In genomic region chr11:46201636-46202546, GRCm38 (mm10) we compare ENCODE assay signal across 11 mouse cellular contexts. TPM values are rescaled to one million over a fixed set of nuclear protein-coding genes. Genes with fewer than 3 reads are reported as not detected.
A peak's percentile ranks its signal among the peaks of the same experiment; 100 is the strongest.
DNase-seq lines count a peak whose midpoint lies in the region; ATAC-seq lines count a peak whose summit lies in the region.
"Had no signal": no experiment of that assay in that cellular context is flagged by ENCODE, and none has a peak within 500 bp of the region (broad histone marks: within the 10 kb centered on the region; RNA-seq: fewer than 3 reads in every experiment).

No protein-coding gene starts in this region.

- DNase-seq in kidney, postnatal 4 days: peak; percentile 36 to 41
- no peak for DNase-seq in kidney, postnatal 10 days
- DNase-seq in embryonic facial prominence, embryonic 11.5 days (ENCODE audit: low spot score): peak; percentile 59
- DNase-seq in layer of hippocampus, adult 9-10 months (ENCODE audit: low spot score): peak; percentile 55
- peak; percentile 71 for DNase-seq in right cerebral cortex, postnatal 14 days
- no peak for DNase-seq in adrenal gland, postnatal 36 days
- DNase-seq in cerebellum, adult 11 months: no peak
- no peak for DNase-seq in spleen, adult 18-20 months
- DNase-seq: liver had no signal

- H3K9me3 ChIP-seq in embryonic facial prominence, embryonic 11.5 days (replicated peaks; ENCODE audit: control insufficient read depth, low read length): no peaks in the 10 kb centered on the region
- H3K9me3 ChIP-seq: G1E had no signal

- 50% methylated on average over 20 of the region's 20 CpGs for WGBS in embryonic facial prominence, embryonic 11.5 days

- no peaks in the 10 kb centered on the region for H3K27me3 ChIP-seq in embryonic facial prominence, embryonic 11.5 days (ENCODE audit: control insufficient read depth, insufficient read depth, low read length)

- H3K36me3 ChIP-seq in embryonic facial prominence, embryonic 11.5 days (replicated peaks; ENCODE audit: control insufficient read depth, insufficient read depth, low read depth, low read length): no peaks in the 10 kb centered on the region
- H3K36me3 ChIP-seq: G1E had no signal

- no peak overlapping the region for H3K9ac ChIP-seq in embryonic facial prominence, embryonic 11.5 days (replicated peaks; ENCODE audit: low read length)

- H3K4me3 ChIP-seq in embryonic facial prominence, embryonic 11.5 days (ENCODE audit: low read depth, low read length): no peak overlapping the region

- no peak overlapping the region for H3K4me2 ChIP-seq in embryonic facial prominence, embryonic 11.5 days (ENCODE audit: low read depth, low read length)

- no peak for ATAC-seq in embryonic facial prominence, embryonic 11.5 days (replicated peaks; ENCODE audit: insufficient number of reproducible peaks, low FRiP score, low TSS enrichment, low read depth)

- H3K27ac ChIP-seq in embryonic facial prominence, embryonic 11.5 days (replicated peaks; ENCODE audit: low read depth, low read length): no peak overlapping the region

- no peaks in the 10 kb centered on the region; the same call in 1 of the 2 replicates for H3K4me1 ChIP-seq in embryonic facial prominence, embryonic 11.5 days (ENCODE audit: control insufficient read depth, insufficient read depth, low read length)

RNA-seq across cellular contexts. Expression of gene Fndc9, which starts 33.4 kb away (rescaled TPM):
- 0.24 and 0.26 TPM in 2 replicates for polyA plus RNA-seq in embryonic facial prominence, embryonic 11.5 days (2014; fragmentation: Nextera tagmentation; extraction: Ambion mirVana)
- not detected for total RNA-seq in adrenal gland, postnatal 36 days (2021)
- polyA plus RNA-seq: G1E; small intestine, adult 2 months had no signal

RNA-seq across cellular contexts. Expression of gene Nipal4, which starts 35.6 kb away (rescaled TPM):
- polyA plus RNA-seq in embryonic facial prominence, embryonic 11.5 days (2014; fragmentation: Nextera tagmentation; extraction: Ambion mirVana): 0.36 and 0.86 TPM in 2 replicates
- total RNA-seq in adrenal gland, postnatal 36 days (2021): not detected
- total RNA-seq: G1E had no signal
- polyA plus RNA-seq: G1E had no signal

Comparison
In these comparisons a context has a peak if more than half of its experiments do, and no peak if none do; other contexts are left out.
1. DNase-seq: peak in kidney, postnatal 4 days (2 of 2), embryonic facial prominence, embryonic 11.5 days (single experiment), layer of hippocampus, adult 9-10 months (single experiment) and right cerebral cortex, postnatal 14 days (single experiment); none in kidney, postnatal 10 days (single experiment), adrenal gland, postnatal 36 days (0 of 2), cerebellum, adult 11 months (single experiment) and spleen, adult 18-20 months (0 of 2).